Mouse (Mus musculus) macrophage (primary cell): ENCODE results near the gene Cacnb1. TPM values are rescaled to one million over a fixed set of nuclear protein-coding genes. Genes with fewer than 3 reads are reported as not detected.
A peak's percentile ranks its signal among the peaks of the same experiment; 100 is the strongest.

Experiments
- H3K27ac ChIP-seq: fragments of 350-480 bp; formaldehyde crosslinking; 2 replicates; pipeline ENCODE4 v1.9.0; 2021
- H3K36me3 ChIP-seq: fragments of 350-480 bp; formaldehyde crosslinking; 2 replicates; pipeline ENCODE4 v1.9.0; 2021; ENCODE audit errors: inconsistent target
- H3K4me3 ChIP-seq: fragments of 350-480 bp; formaldehyde crosslinking; 2 replicates; pipeline ENCODE4 v1.9.0; 2021; ENCODE audit errors: inconsistent target
- H3K79me2 ChIP-seq: fragments of 350-480 bp; formaldehyde crosslinking; 2 replicates; pipeline ENCODE4 v1.9.0; 2021; ENCODE audit errors: inconsistent target
- WGBS: methylation state at CpG from one replicate; pipeline ENCODE4 v1.1.7; 2026; ENCODE audit warnings: inconsistent platforms; ENCODE audit not compliant: missing documents; 5-methylcytosine and 5-hydroxymethylcytosine counted together
- polyA plus RNA-seq: library from polyadenylated mRNA; stranded (reverse); fragments of 250-400 nt; gene quantifications from 3 replicates; pipeline ENCODE4 v1.2.4, GENCODE M21; 2018; ENCODE audit warnings: inconsistent platforms

The Cacnb1 gene
- polyA plus RNA-seq, 1 experiment from 2014 or later: 1.7 TPM

DNA sequence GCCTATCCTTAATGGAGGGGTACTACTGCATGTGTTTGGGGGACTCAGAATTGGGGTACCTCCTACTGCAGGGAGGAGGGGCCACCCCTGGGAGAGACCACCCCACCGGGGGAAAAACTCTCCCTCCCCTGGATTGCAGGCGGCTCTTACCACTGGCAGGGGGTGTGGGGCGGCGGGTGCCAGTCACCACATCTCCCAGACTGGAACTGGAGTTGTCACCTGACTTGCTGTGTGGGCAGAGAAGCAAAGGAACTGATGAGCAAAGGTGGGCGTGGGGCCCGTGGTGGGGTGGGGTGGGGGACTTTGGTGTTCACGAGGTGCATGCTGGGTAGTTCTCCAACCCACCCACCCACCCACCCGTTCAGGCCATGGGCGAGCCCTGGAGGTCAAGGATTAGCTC lies 11.1 kb downstream of the Cacnb1 start:
- Histone ChIP-seq H3K27ac (no peak overlapping the region), H3K36me3 (peaks cover 5% of the 10 kb centered on the region; the same call in 1 of the 2 replicates), H3K79me2 (no peaks in the 10 kb centered on the region), H3K4me3 (no peak overlapping the region)
- WGBS: 92% methylated on average over 8 of the region's 9 CpGs

GRCm38 (mm10) chr11:98008087-98008486 lies 14.7 kb downstream of the Cacnb1 start:
- WGBS: 25% methylated on average over 11 of the region's 11 CpGs
- no peak overlapping the region for H3K27ac ChIP-seq
- no peaks in the 10 kb centered on the region for H3K79me2 ChIP-seq
- H3K4me3 ChIP-seq: no peak overlapping the region
- H3K36me3 ChIP-seq: no peaks in the 10 kb centered on the region

- 86% methylated on average over 10 of the region's 10 CpGs for whole genome bisulfite sequencing
- Histone ChIP-seq H3K79me2 (no peaks in the 10 kb centered on the region), H3K27ac (no peak overlapping the region), H3K36me3 (no peaks in the 10 kb centered on the region), H3K4me3 (no peak overlapping the region)
Measured at GRCm38 (mm10) chr11:98005686-98006085, 17.1 kb downstream of the Cacnb1 start.

- Histone ChIP-seq H3K4me3 (no peak overlapping the region), H3K79me2 (no peaks in the 10 kb centered on the region), H3K27ac (no peak overlapping the region), H3K36me3 (no peaks in the 10 kb centered on the region)
- WGBS: 90% methylated on average over 13 of the region's 13 CpGs
Measured at GRCm38 (mm10) chr11:98005076-98005475, 17.8 kb downstream of the Cacnb1 start.

- no peak overlapping the region for H3K27ac ChIP-seq
- H3K4me3 ChIP-seq: no peak overlapping the region
- H3K79me2 ChIP-seq: no peaks in the 10 kb centered on the region
- no peaks in the 10 kb centered on the region for H3K36me3 ChIP-seq
- WGBS: 83% methylated on average over 8 of the region's 8 CpGs
Measured at GRCm38 (mm10) chr11:98004161-98004560, 18.7 kb downstream of the Cacnb1 start.

DNA sequence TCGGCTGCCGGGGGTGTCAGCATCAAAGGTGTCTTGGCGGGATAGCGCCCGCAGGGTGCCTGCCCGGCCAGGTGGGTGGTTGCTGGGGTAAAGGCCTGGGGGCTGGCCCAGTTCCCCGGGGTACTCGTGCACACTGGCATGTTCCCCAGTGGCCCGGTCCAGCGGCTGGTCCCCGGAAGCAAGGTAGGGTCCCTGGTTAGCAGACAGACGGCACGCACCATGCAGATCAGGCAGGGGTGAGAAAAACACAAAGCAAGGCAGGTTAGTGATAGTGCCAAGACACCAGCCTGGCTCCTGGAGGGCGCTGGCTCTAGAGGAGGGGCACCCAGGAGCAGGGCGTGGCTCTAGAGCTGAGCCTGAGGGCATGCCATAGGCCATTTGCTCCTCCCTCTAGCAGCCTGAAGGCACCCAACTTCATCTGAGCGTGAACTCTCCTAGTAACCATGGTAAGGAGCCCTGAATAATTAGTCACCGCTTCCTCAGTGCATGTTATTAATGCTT lies 19.6 kb downstream of the Cacnb1 start:
- no peak overlapping the region for H3K27ac ChIP-seq
- no peak overlapping the region for H3K4me3 ChIP-seq
- no peaks in the 10 kb centered on the region for H3K36me3 ChIP-seq
- H3K79me2 ChIP-seq: no peaks in the 10 kb centered on the region
- WGBS: 79% methylated on average over 17 of the region's 17 CpGs

GRCm38 (mm10) chr11:98002627-98003026 lies 20.2 kb downstream of the Cacnb1 start:
- 46% methylated on average over 12 of the region's 12 CpGs for WGBS
- Histone ChIP-seq H3K79me2 (no peaks in the 10 kb centered on the region), H3K4me3 (no peak overlapping the region), H3K27ac (no peak overlapping the region), H3K36me3 (no peaks in the 10 kb centered on the region)

DNA sequence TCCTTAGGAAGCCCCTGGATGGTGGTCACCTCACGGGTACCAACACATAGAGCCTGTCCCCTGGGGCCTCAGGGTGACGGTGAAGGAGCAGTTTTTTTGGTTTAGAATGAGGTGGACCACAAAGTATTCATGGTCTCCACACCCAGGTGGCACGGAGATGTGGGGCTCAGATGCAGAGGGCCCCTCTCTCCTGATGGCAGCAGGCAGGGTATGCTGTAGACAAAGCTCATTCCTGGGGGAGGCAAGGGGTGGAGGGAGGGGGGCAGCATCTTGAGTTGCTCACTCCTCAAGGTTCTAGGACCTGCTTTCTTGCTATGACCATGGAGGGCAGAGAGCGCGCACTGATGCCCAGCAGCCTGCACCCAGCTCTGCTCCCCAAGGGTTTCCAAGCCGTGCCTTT lies 20.8 kb downstream of the Cacnb1 start:
- Histone ChIP-seq H3K27ac (no peak overlapping the region), H3K79me2 (no peaks in the 10 kb centered on the region), H3K4me3 (no peak overlapping the region), H3K36me3 (no peaks in the 10 kb centered on the region)
- 92% methylated on average over 6 of the region's 6 CpGs for WGBS

DNA sequence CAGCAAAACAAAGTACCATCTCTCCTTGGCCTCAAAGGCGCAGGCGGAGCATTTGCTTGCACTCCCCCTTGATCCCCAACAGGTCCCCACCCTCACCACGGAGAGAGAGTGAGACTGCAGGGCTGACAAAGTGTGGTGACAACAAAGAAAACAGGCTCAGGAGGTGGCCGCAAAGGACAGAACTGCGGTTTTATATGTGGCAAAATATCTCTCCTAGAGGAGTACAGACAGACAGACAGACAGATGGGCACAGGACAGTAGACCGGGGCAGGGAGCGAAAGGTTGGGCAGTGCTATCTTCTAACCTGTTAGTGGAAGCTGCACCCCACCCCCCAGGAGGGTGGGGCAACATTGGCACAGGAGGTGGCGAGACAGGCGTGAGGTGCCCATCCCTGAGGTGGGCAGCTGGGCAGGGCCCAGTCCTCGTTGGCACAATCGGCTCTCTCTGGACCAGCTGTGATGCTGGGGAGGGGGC lies 21.4 kb downstream of the Cacnb1 start:
- Histone ChIP-seq H3K27ac (no peak overlapping the region), H3K4me3 (no peak overlapping the region), H3K79me2 (no peaks in the 10 kb centered on the region), H3K36me3 (no peaks in the 10 kb centered on the region)
- WGBS: 61% methylated on average over 11 of the region's 11 CpGs

- no peak overlapping the region for H3K27ac ChIP-seq
- H3K79me2 ChIP-seq: no peaks in the 10 kb centered on the region
- WGBS: 63% methylated on average over 7 of the region's 7 CpGs
- no peaks in the 10 kb centered on the region for H3K36me3 ChIP-seq
- H3K4me3 ChIP-seq: no peak overlapping the region
Measured at GRCm38 (mm10) chr11:98000378-98001140, 22.3 kb downstream of the Cacnb1 start.

- Histone ChIP-seq H3K4me3 (no peak overlapping the region), H3K79me2 (peaks cover 5% of the 10 kb centered on the region; the same call in 1 of the 2 replicates), H3K27ac (no peak overlapping the region), H3K36me3 (no peaks in the 10 kb centered on the region)
- WGBS: 53% methylated on average over 5 of the region's 5 CpGs
Measured at GRCm38 (mm10) chr11:97999748-98000147, 23.1 kb downstream of the Cacnb1 start.

DNA sequence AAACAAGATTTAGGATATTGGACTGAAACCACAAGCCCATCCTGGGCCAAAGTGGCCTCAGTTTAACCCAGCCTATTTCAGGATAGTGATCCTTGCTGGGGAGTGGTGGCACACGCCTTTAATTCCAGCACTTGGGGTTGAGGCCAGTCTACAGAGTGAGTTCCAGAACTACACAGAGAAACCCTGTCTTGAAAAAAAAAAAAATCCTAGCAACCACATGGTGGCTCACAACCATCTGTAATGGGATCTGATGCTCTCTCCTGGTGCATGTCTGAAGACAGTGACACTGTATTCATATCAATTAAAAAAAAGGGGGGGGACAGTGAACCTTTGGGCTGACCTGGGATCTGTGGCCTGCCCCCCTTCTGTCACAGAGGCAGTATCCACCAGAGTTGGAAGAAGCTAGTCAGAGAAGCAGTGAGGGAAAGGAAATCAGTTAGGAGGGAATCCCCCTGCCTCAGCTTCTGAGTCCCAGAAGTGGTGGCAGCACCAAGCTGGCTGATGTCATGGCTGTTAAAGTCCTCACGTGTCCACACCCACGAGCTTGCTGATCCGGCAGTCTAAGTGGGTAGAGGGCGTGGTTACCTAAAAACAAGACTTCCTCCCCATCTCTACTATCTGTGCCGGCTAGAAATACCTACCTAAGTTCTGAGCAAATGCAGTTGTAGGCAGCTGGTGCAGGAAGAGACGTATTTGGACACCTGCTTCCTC lies 23.8 kb downstream of the Cacnb1 start:
- WGBS: 30% methylated on average over 7 of the region's 7 CpGs
- Histone ChIP-seq H3K27ac (peak overlapping the region; percentile 43), H3K79me2 (peaks cover 12% of the 10 kb centered on the region; the same call in 1 of the 2 replicates), H3K36me3 (no peaks in the 10 kb centered on the region), H3K4me3 (no peak overlapping the region)

GRCm38 (mm10) chr11:97998074-97998793 lies 24.6 kb downstream of the Cacnb1 start:
- Histone ChIP-seq H3K27ac (peak overlapping the region; percentile 43), H3K36me3 (no peaks in the 10 kb centered on the region), H3K79me2 (peaks cover 12% of the 10 kb centered on the region; the same call in 1 of the 2 replicates), H3K4me3 (no peak overlapping the region)
- WGBS: 65% methylated on average over 11 of the region's 11 CpGs

GRCm38 (mm10) chr11:97997387-97997960 lies 25.4 kb downstream of the Cacnb1 start:
- Histone ChIP-seq H3K27ac (peak overlapping the region; percentile 43), H3K36me3 (peaks cover 5% of the 10 kb centered on the region; the same call in 1 of the 2 replicates), H3K79me2 (peaks cover 12% of the 10 kb centered on the region; the same call in 1 of the 2 replicates), H3K4me3 (no peak overlapping the region)
- 53% methylated on average over 8 of the region's 8 CpGs for WGBS
